Mouse (Mus musculus): Measurements from ENCODE around the gene Zbtb41. TPM values are rescaled to one million over a fixed set of nuclear protein-coding genes. Genes with fewer than 3 reads are reported as not detected.

Gene Zbtb41
- polyA plus RNA-seq, 1 experiment from 2014 or later: 3.0 TPM

GRCm38 (mm10) chr1:139460807-139461206 is 38.7 kb downstream of the Zbtb41 start:
- DNase-seq (ENCODE audit: low spot score): no peak
- 81% methylated on average over 5 of the region's 5 CpGs for WGBS
- H3K9ac ChIP-seq (replicated peaks; ENCODE audit: low read depth): no peak overlapping the region
- no peaks in the 10 kb centered on the region for H3K9me3 ChIP-seq (ENCODE audit: low read length)
- ATAC-seq: no peak
- no peak overlapping the region for H3K4me3 ChIP-seq (ENCODE audit: low read depth, low read length)
- no peaks in the 10 kb centered on the region for H3K36me3 ChIP-seq (ENCODE audit: insufficient read depth, low read length)
- no peak for TF ChIP-seq CTCF (IDR thresholded peaks at IDR 0.05)
- no peak for TF ChIP-seq EP300 (IDR thresholded peaks at IDR 0.05)
- no peak overlapping the region for H3K27ac ChIP-seq (ENCODE audit: low read length)
- H3K27me3 ChIP-seq (replicated peaks; ENCODE audit: insufficient read depth, low read length): no peaks in the 10 kb centered on the region
- H3K4me1 ChIP-seq (ENCODE audit: insufficient read depth, low read depth, low read length): no peaks in the 10 kb centered on the region
- H3K4me2 ChIP-seq (replicated peaks; ENCODE audit: low read depth, low read length): no peak overlapping the region

GRCm38 (mm10) chr1:139465936-139466335 is 43.8 kb downstream of the Zbtb41 start:
- TF ChIP-seq EP300 (IDR thresholded peaks at IDR 0.05) (no peak), CTCF (IDR thresholded peaks at IDR 0.05) (no peak)
- 91% methylated on average over 11 of the region's 11 CpGs for WGBS
- Histone ChIP-seq H3K36me3 (ENCODE audit: insufficient read depth, low read length) (no peaks in the 10 kb centered on the region), H3K27me3 (replicated peaks; ENCODE audit: insufficient read depth, low read length) (no peaks in the 10 kb centered on the region), H3K4me1 (ENCODE audit: insufficient read depth, low read depth, low read length) (no peaks in the 10 kb centered on the region), H3K27ac (ENCODE audit: low read length) (no peak overlapping the region), H3K4me3 (ENCODE audit: low read depth, low read length) (no peak overlapping the region), H3K9ac (replicated peaks; ENCODE audit: low read depth) (no peak overlapping the region), H3K9me3 (ENCODE audit: low read length) (no peaks in the 10 kb centered on the region), H3K4me2 (replicated peaks; ENCODE audit: low read depth, low read length) (no peak overlapping the region)
- DNase-seq (ENCODE audit: low spot score) (no peak), ATAC-seq (no peak)

- DNase-seq (ENCODE audit: low spot score) (no peak), ATAC-seq (no peak)
- H3K4me1 ChIP-seq (ENCODE audit: insufficient read depth, low read depth, low read length): no peaks in the 10 kb centered on the region
- peaks cover 12% of the 10 kb centered on the region; the same call in 1 of the 2 replicates for H3K36me3 ChIP-seq (ENCODE audit: insufficient read depth, low read length)
- no peak overlapping the region for H3K4me2 ChIP-seq (replicated peaks; ENCODE audit: low read depth, low read length)
- no peaks in the 10 kb centered on the region for H3K27me3 ChIP-seq (replicated peaks; ENCODE audit: insufficient read depth, low read length)
- no peak for TF ChIP-seq EP300 (IDR thresholded peaks at IDR 0.05)
- no peak for TF ChIP-seq CTCF (IDR thresholded peaks at IDR 0.05)
- H3K9ac ChIP-seq (replicated peaks; ENCODE audit: low read depth): no peak overlapping the region
- no peaks in the 10 kb centered on the region for H3K9me3 ChIP-seq (ENCODE audit: low read length)
- WGBS: 87% methylated on average over 11 of the region's 11 CpGs
- no peak overlapping the region for H3K4me3 ChIP-seq (ENCODE audit: low read depth, low read length)
- H3K27ac ChIP-seq (ENCODE audit: low read length): no peak overlapping the region
These were observed 56.8 kb downstream of the Zbtb41 start for GRCm38 (mm10) chr1:139478898-139479297.

GRCm38 (mm10) chr1:139480246-139480645 is 58.2 kb downstream of the Zbtb41 start:
- H3K4me2 ChIP-seq (replicated peaks; ENCODE audit: low read depth, low read length): no peak overlapping the region
- ATAC-seq (no peak), DNase-seq (ENCODE audit: low spot score) (no peak)
- H3K4me3 ChIP-seq (ENCODE audit: low read depth, low read length): no peak overlapping the region
- WGBS: 91% methylated on average over 8 of the region's 8 CpGs
- H3K9ac ChIP-seq (replicated peaks; ENCODE audit: low read depth): no peak overlapping the region
- H3K27ac ChIP-seq (ENCODE audit: low read length): no peak overlapping the region
- H3K4me1 ChIP-seq (ENCODE audit: insufficient read depth, low read depth, low read length): no peaks in the 10 kb centered on the region
- no peaks in the 10 kb centered on the region for H3K9me3 ChIP-seq (ENCODE audit: low read length)
- peaks cover 12% of the 10 kb centered on the region; the same call in 1 of the 2 replicates for H3K36me3 ChIP-seq (ENCODE audit: insufficient read depth, low read length)
- TF ChIP-seq CTCF (IDR thresholded peaks at IDR 0.05) (no peak), EP300 (IDR thresholded peaks at IDR 0.05) (no peak)
- no peaks in the 10 kb centered on the region for H3K27me3 ChIP-seq (replicated peaks; ENCODE audit: insufficient read depth, low read length)

GRCm38 (mm10) chr1:139481146-139481545 is 59.1 kb downstream of the Zbtb41 start:
- Histone ChIP-seq H3K9me3 (ENCODE audit: low read length) (no peaks in the 10 kb centered on the region), H3K4me2 (replicated peaks; ENCODE audit: low read depth, low read length) (no peak overlapping the region), H3K27ac (ENCODE audit: low read length) (no peak overlapping the region), H3K4me3 (ENCODE audit: low read depth, low read length) (no peak overlapping the region), H3K4me1 (ENCODE audit: insufficient read depth, low read depth, low read length) (no peaks in the 10 kb centered on the region), H3K9ac (replicated peaks; ENCODE audit: low read depth) (no peak overlapping the region), H3K36me3 (ENCODE audit: insufficient read depth, low read length) (peaks cover 7% of the 10 kb centered on the region; the same call in 1 of the 2 replicates), H3K27me3 (replicated peaks; ENCODE audit: insufficient read depth, low read length) (no peaks in the 10 kb centered on the region)
- TF ChIP-seq EP300 (IDR thresholded peaks at IDR 0.05) (no peak), CTCF (IDR thresholded peaks at IDR 0.05) (no peak)
- WGBS: 77% methylated on average over 4 of the region's 4 CpGs
- ATAC-seq (no peak), DNase-seq (ENCODE audit: low spot score) (no peak)

- Histone ChIP-seq H3K36me3 (ENCODE audit: insufficient read depth, low read length) (no peaks in the 10 kb centered on the region), H3K27ac (ENCODE audit: low read length) (no peak overlapping the region), H3K27me3 (replicated peaks; ENCODE audit: insufficient read depth, low read length) (no peaks in the 10 kb centered on the region), H3K4me2 (replicated peaks; ENCODE audit: low read depth, low read length) (no peak overlapping the region), H3K9ac (replicated peaks; ENCODE audit: low read depth) (no peak overlapping the region), H3K4me3 (ENCODE audit: low read depth, low read length) (no peak overlapping the region), H3K4me1 (ENCODE audit: insufficient read depth, low read depth, low read length) (no peaks in the 10 kb centered on the region), H3K9me3 (ENCODE audit: low read length) (no peaks in the 10 kb centered on the region)
- TF ChIP-seq CTCF (IDR thresholded peaks at IDR 0.05) (no peak), EP300 (IDR thresholded peaks at IDR 0.05) (no peak)
- ATAC-seq (no peak), DNase-seq (ENCODE audit: low spot score) (no peak)
- WGBS: 85% methylated on average over 3 of the region's 3 CpGs
These were observed 72.5 kb downstream of the Zbtb41 start for GRCm38 (mm10) chr1:139494630-139495029.

GRCm38 (mm10) chr1:139495408-139495807 is 73.3 kb downstream of the Zbtb41 start:
- Histone ChIP-seq H3K4me3 (ENCODE audit: low read depth, low read length) (no peak overlapping the region), H3K27me3 (replicated peaks; ENCODE audit: insufficient read depth, low read length) (no peaks in the 10 kb centered on the region), H3K27ac (ENCODE audit: low read length) (no peak overlapping the region), H3K36me3 (ENCODE audit: insufficient read depth, low read length) (no peaks in the 10 kb centered on the region), H3K9ac (replicated peaks; ENCODE audit: low read depth) (no peak overlapping the region), H3K4me1 (ENCODE audit: insufficient read depth, low read depth, low read length) (no peaks in the 10 kb centered on the region), H3K4me2 (replicated peaks; ENCODE audit: low read depth, low read length) (no peak overlapping the region), H3K9me3 (ENCODE audit: low read length) (no peaks in the 10 kb centered on the region)
- no peak for TF ChIP-seq EP300 (IDR thresholded peaks at IDR 0.05)
- no peak for TF ChIP-seq CTCF (IDR thresholded peaks at IDR 0.05)
- ATAC-seq: no peak
- 94% methylated on average over 2 of the region's 2 CpGs for WGBS
- no peak for DNase-seq (ENCODE audit: low spot score)
